Mouse (Mus musculus) ES-Bruce4 (cell line): ENCODE results near the gene Abhd14b. TPM values are rescaled to one million over a fixed set of nuclear protein-coding genes. Genes with fewer than 3 reads are reported as not detected.

Experiments
- H3K27ac ChIP-seq: 2 replicates; pipeline ENCODE4 v1.5.1; 2012; ENCODE audit warnings: low read length, inconsistent platforms; ENCODE audit not compliant: insufficient read depth
- H3K27me3 ChIP-seq: 2 replicates; pipeline ENCODE4 v1.6.1; 2012; ENCODE audit warnings: mild to moderate bottlenecking, low read length, inconsistent platforms; ENCODE audit not compliant: control insufficient read depth, poor library complexity, insufficient read depth, severe bottlenecking
- H3K36me3 ChIP-seq: 2 replicates; pipeline ENCODE4 v1.6.1; 2012; ENCODE audit warnings: inconsistent platforms, mild to moderate bottlenecking, low read length, moderate library complexity; ENCODE audit not compliant: control insufficient read depth, poor library complexity, insufficient read depth, severe bottlenecking
- H3K4me1 ChIP-seq: one replicate; pipeline ENCODE4 v1.8.1; 2011; ENCODE audit warnings: low read length; ENCODE audit not compliant: control insufficient read depth, insufficient read depth
- H3K4me3 ChIP-seq: 2 replicates; pipeline ENCODE4 v1.5.1; 2011; ENCODE audit warnings: low read depth, mild to moderate bottlenecking, low read length
- H3K9ac ChIP-seq: 2 replicates; pipeline ENCODE4 v1.6.1; 2012; ENCODE audit warnings: low read depth, mild to moderate bottlenecking, inconsistent platforms; ENCODE audit not compliant: poor library complexity, severe bottlenecking
- H3K9me3 ChIP-seq: replicated peaks from 2 replicates; pipeline ENCODE4 v1.6.1; 2012; ENCODE audit warnings: mild to moderate bottlenecking, low read length, inconsistent platforms; ENCODE audit not compliant: control insufficient read depth, poor library complexity, insufficient read depth, severe bottlenecking
- CTCF ChIP-seq: IDR thresholded peaks from one replicate; pipeline ENCODE4 v1.8.1; 2011; ENCODE audit warnings: low read depth, low read length
- EP300 ChIP-seq: IDR thresholded peaks from 2 replicates; pipeline ENCODE4 v1.6.1; 2011; ENCODE audit warnings: low read depth, low read length; ENCODE audit not compliant: insufficient read depth
- POLR2A ChIP-seq: IDR thresholded peaks from one replicate; pipeline ENCODE4 v1.8.1; 2011; ENCODE audit warnings: low read length; ENCODE audit not compliant: insufficient read depth
- polyA plus RNA-seq: library from polyadenylated mRNA; stranded (reverse); fragments of >200 nt; gene quantifications from 2 replicates; pipeline ENCODE4 v1.2.4, GENCODE M21; 2011; ENCODE audit warnings: low read depth; ENCODE audit not compliant: missing spikeins, insufficient read depth, insufficient read length

The Abhd14b gene
- polyA plus RNA-seq, 1 experiment, result 6.7 TPM

- H3K4me1 ChIP-seq, result peaks cover 1% of the 10 kb centered on the region
- TF ChIP-seq CTCF (no peak), POLR2A (no peak), EP300 (no peak)
- H3K27ac ChIP-seq, result no peak within 1 kb of the TSS
- H3K36me3 ChIP-seq, result no peaks in the 10 kb centered on the region
- no peaks in the 10 kb centered on the region for H3K9me3 ChIP-seq
- H3K9ac ChIP-seq, result peak within 1 kb of the TSS; percentile 70
- no peaks in the 10 kb centered on the region for H3K27me3 ChIP-seq
- peak within 1 kb of the TSS; percentile 73 for H3K4me3 ChIP-seq
Observed at GRCm38 (mm10) chr9:106465571-106466200, 18.4 kb downstream of the Abhd14b start, which contains the start of gene Gpr62. Gene Gpr62, minus strand, starts transcription at chr9:106465938.

GRCm38 (mm10) chr9:106466721-106467120, 19.5 kb downstream of the Abhd14b start:
- TF ChIP-seq POLR2A, result no peak
- no peak for TF ChIP-seq CTCF
- TF ChIP-seq EP300, result no peak
- Histone ChIP-seq H3K27me3 (no peaks in the 10 kb centered on the region), H3K36me3 (no peaks in the 10 kb centered on the region)

GRCm38 (mm10) chr9:106467746-106468145, 20.5 kb downstream of the Abhd14b start:
- Histone ChIP-seq H3K36me3 (no peaks in the 10 kb centered on the region), H3K27me3 (no peaks in the 10 kb centered on the region), H3K9ac (no peak overlapping the region), H3K27ac (no peak overlapping the region), H3K4me3 (no peak overlapping the region), H3K9me3 (no peaks in the 10 kb centered on the region), H3K4me1 (no peaks in the 10 kb centered on the region)
- TF ChIP-seq POLR2A, result no peak
- no peak for TF ChIP-seq CTCF
- TF ChIP-seq EP300, result no peak

More at GRCm38 (mm10) chr9:106466721-106467120, 19.5 kb downstream of the Abhd14b start:
- no peak overlapping the region for H3K4me3 ChIP-seq
- H3K4me1 ChIP-seq, result no peaks in the 10 kb centered on the region
- H3K27ac ChIP-seq, result no peak overlapping the region
- H3K9me3 ChIP-seq, result no peaks in the 10 kb centered on the region
- no peak overlapping the region for H3K9ac ChIP-seq

GRCm38 (mm10) chr9:106469317-106469716, 22.1 kb downstream of the Abhd14b start:
- Histone ChIP-seq H3K4me1 (peaks cover 1% of the 10 kb centered on the region), H3K36me3 (no peaks in the 10 kb centered on the region), H3K27me3 (no peaks in the 10 kb centered on the region), H3K27ac (no peak overlapping the region), H3K4me3 (no peak overlapping the region), H3K9me3 (no peaks in the 10 kb centered on the region), H3K9ac (no peak overlapping the region)
- TF ChIP-seq CTCF (peak; percentile 19), EP300 (no peak), POLR2A (no peak)

GRCm38 (mm10) chr9:106469776-106470175, 22.5 kb downstream of the Abhd14b start:
- H3K36me3 ChIP-seq, result no peaks in the 10 kb centered on the region
- TF ChIP-seq EP300 (no peak), CTCF (no peak), POLR2A (no peak)
- no peaks in the 10 kb centered on the region for H3K9me3 ChIP-seq
- no peak overlapping the region for H3K4me3 ChIP-seq
- peaks cover 2% of the 10 kb centered on the region for H3K4me1 ChIP-seq
- H3K27ac ChIP-seq, result no peak overlapping the region
- no peak overlapping the region for H3K9ac ChIP-seq
- no peaks in the 10 kb centered on the region for H3K27me3 ChIP-seq

- no peak overlapping the region for H3K27ac ChIP-seq
- H3K36me3 ChIP-seq, result no peaks in the 10 kb centered on the region
- H3K27me3 ChIP-seq, result no peaks in the 10 kb centered on the region
- no peaks in the 10 kb centered on the region for H3K9me3 ChIP-seq
- peak overlapping the region; percentile 46 for H3K4me3 ChIP-seq
- no peak for TF ChIP-seq EP300
- no peak for TF ChIP-seq CTCF
- TF ChIP-seq POLR2A, result no peak
- no peak overlapping the region for H3K9ac ChIP-seq
- peaks cover 2% of the 10 kb centered on the region for H3K4me1 ChIP-seq
Observed at GRCm38 (mm10) chr9:106470991-106471750, 23.9 kb downstream of the Abhd14b start.
